Mouse (Mus musculus) inflammation-experienced regulatory T-cells, adult 6 months (primary cell): ENCODE measurements around the gene Atg101. TPM values are rescaled to one million over a fixed set of nuclear protein-coding genes. Genes with fewer than 3 reads are reported as not detected.

Experiments
- ATAC-seq: one replicate; pipeline ENCODE4 v1.8.0; 2017
- polyA plus RNA-seq, 3 experiments: library from polyadenylated mRNA; unstranded; fragments of 100-300 nt; shearing (Covaris generic); gene quantifications; one replicate each; pipeline ENCODE4 v1.2.1; 2017

Atg101 gene
- polyA plus RNA-seq, 3 experiments from 2014 or later = 39.9 to 53.6 (median 47.8) TPM

DNA sequence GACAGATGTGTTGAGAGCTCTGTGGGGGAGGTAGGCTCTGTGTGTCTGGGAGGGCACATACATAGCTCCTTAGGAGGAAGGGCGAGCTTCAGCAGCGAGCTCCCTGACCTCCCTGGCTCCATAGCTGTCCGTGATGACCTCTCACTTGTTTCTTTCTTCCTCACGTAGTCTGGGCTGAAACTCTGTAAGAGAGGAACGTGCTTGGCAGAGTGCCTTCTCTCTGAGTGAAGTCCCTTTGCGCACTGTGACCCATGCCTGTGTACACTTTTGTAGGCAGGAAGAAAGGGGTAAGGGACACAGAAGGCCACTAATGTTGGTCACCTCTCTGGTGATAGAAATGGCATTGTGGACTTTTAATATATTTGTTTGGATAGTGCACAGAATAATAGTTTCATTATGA, 3.3 kb downstream of the Atg101 start:
- no peak for ATAC-seq

DNA sequence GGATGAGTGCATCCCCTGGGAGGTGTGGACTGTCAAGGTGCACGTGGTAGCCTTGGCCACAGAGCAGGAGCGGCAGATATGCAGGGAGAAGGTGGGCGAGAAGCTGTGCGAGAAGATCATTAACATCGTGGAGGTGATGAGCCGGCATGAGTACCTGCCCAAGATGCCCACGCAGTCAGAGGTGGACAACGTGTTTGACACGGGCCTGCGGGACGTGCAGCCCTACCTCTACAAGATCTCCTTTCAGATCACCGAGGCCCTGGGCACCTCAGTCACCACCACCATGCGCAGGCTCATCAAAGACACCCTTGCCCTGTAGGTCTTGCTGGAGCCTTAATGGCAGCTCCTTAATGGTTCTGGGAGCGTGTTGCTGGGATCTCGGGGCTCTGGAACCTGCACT, 6.3 kb downstream of the Atg101 start:
- ATAC-seq = no peak

DNA sequence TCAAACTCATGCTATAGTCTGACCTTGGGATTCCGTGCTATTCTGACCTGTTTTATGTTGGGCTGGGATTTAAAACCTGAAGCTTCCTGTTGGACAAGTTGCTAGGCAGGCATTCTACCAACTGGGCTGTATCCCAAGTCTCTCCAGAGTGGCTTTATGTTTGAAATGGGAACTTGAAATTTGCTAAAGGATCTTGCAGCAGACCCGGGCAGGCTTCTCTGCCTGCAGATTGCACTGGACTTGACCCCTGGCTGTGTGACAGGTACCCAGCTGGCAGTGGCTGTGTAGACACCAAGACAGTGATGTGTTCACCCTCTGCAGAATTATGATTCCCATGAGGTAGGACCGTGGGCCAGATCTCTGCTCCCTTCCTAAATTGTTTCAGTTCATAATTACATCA, 7.9 kb downstream of the Atg101 start:
- no peak for ATAC-seq

DNA sequence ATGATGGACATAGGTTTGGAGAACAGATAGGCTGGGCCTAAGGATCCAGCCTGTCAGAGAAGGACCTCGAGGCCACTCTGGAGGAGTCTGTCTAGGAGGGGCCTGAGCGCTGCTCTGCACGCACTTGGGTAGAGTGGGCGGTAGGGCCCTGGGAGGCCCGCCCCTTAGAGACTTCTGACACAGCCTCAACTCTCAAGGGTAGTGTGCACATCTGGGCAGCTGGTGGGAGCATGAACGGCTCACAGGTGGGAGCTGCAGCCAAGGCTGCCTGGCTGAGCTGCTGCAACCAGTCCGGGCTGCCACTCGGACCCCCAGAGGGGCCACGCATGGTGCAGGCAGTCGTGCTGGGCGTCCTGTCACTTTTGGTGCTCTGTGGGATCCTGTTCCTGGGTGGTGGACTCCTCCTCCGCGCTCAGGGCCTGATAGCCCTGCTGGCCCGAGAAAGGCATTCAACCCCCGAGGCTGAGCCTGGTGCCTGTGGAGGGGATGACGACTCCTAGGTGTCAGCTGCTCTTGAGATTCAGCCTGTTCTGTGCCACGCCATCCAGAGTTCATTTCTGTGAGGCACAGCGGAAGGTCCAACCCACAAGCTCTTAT, 9.1 kb downstream of the Atg101 start, which contains the start of gene 6030408B16Rik:
TSS of gene 6030408B16Rik (plus strand) at position 188 of the 597 bp plus-strand sequence.
- ATAC-seq = no peak

DNA sequence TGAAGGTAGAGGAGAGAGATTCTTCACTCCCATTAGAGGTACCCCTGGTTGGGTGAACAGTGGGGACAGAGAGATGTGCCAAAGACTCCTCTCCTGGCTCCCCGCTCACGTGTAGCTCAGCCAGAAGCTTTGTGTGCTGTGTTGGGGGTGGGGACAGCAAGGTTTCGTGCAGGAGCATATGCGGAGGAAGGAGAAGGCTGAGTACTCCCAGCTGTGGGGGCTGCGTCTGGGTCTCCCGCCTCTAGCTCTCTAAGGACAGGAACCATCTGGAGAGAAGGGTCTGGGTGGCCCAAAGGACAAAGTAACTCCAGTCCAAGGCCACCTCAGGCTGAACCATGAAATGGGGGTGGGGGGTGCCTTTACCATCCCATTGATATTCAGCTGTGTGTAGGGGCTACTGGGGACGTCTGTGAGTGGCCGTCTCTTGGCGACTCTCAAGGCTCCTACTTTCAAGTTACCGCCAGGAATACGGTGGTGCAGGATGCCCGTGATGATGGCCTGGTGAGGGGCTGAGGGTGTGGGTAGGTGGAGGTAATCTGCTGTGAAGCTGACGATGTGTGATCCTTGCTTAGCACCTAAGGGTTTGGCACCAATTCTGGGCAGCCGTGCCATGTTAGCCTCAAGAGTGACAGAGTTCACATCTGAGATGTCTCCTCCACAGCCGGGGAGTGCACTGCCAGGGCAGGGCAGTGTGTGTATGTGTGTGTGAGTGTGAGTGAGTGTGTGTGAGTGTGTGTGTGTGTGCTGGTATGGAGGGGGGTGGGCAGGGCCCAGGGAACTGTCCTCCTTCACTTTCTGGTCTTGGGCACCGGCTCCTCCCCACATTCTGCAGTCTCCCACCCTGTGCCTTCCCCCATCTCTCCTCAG, 10.2 kb downstream of the Atg101 start:
- no peak for ATAC-seq

DNA sequence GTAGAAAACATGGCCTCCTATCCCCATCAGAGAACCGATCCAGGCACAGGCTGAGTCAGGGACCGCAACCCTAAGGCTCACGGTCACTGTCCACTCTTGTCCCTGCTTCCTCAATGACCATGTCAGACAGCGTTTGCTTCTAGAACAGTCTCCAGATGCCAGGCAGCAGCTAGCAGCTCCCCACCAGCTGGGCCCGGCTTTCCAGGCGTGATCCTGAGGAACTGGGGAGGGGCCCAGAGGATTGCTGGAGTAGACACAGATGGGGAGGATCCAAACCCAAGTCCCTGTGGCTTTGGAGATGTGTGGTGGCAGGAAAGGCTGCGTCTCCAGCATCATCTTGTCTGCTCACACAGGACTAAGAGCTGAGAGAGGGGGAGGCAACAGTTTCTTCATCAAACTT, 11.0 kb downstream of the Atg101 start:
- peak; percentile 14 for ATAC-seq

DNA sequence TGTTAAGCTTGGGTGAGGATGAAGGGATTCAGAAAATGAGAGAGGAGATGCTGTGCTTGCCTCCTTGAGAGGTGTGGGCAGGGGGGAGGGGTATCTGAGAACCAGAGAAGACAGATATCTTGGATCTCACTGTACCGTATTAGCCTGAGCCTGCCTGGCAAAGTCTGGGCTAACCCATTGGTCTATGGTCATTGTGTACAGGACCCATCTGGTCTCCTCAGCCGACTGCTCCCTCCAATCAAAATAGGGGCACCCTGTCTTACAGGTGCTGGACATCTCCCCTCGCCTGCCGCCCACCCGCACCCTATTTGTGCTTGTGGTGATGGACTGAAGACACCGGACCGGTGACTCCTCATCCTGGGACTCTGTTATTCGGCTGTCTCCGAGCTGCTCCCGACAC, 11.5 kb downstream of the Atg101 start:
- peak; percentile 21 for ATAC-seq

DNA sequence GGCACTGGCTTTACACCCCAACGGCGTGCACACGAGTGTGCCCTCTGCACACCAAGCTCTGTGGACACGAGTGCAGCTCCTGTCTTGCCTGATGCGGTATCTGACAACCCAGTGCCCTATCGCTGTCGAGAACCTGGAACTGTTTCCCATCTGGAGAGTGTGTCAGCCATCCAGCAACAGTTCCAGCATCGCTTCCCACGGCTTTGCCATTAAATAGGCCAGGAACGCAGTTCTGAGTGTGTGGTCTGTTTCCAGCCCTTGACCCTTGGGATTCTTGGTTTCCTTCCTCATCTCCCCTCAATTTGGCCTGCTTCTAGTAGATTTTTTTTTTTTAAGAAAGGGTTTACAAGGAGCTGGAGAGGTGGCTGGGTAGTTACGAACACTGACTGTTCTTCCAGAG, 12.0 kb downstream of the Atg101 start:
- ATAC-seq = no peak

DNA sequence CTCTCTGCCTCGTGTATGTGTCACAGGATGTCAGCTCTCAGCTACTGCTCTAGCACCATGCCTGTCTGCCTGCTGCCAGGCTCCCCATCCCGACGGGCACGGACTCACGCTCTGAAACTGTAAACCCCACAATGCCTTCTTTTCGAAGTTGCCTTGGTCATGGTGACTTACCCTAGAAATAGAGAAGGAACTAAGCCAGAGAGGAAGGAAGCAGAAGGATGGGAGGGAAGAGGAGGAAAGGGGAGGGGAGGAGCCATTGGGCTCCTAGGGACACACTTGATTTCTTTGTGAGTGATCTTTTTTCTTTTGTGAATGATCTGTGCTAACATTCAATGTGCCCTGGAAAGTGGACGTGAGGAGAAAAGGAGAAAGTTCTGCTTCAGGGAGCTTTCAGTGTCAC, 13.9 kb downstream of the Atg101 start:
- ATAC-seq = no peak

DNA sequence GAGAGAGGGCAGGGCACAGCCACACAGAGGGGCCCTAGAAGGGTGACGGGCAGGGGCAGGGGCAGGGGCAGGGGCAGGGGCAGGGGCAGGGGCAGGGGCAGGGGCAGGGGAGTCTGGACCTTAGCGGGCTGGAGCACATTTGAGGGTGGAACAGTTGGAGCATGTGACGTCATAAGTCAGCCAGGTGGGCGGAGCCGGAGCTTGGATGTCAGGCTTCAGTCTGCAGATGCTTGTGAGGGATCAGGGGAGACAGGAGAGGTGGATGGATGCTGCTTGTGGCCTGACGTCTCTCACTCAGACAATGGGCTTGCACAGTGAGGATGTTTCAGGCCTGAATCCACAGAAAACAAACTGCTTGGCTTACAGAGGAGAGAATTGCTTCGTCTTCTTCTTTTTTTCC, 14.5 kb downstream of the Atg101 start:
- ATAC-seq = no peak

DNA sequence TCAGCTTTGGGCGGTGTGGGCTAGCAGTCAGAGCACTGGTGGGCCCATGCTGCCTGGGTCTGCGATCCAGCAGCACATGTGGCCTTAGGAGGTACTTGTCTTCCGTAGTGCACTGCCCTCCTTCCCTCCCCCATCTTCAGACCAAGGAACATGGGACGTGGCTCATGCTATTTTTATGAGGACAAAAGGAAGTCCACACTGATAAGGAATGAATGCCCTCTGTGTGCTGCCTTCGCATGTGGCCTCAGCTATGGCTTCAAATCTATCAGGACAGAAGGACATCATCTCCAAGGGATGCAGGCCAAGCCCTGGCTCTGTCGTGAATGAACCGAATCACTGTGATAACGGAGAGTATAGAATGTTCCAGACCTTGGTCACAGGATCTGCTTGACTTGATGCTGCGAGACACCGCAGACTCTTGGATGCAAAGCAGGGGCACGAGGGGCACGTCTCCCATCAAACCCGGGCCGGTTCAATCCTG, 15.4 kb downstream of the Atg101 start:
- no peak for ATAC-seq

DNA sequence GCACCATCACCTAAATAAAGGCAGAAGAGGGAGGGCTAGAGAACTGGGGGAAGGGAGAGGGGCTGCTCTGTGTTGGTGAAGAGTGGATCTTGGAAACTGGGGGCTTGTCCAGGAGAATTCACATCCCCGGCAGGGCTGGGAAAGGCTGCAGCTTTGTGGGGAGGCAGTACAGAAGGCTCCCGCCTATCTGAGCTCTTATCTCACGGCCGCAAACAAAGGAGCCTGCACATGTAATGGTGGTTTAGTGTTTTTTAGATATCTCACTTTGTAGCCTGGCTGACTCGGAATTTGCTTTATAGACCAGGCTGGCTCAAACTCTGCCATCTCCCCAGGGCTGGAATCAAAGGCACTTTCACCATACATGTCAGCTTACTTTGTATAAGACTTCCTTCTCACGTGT, 16.1 kb downstream of the Atg101 start:
- no peak for ATAC-seq

DNA sequence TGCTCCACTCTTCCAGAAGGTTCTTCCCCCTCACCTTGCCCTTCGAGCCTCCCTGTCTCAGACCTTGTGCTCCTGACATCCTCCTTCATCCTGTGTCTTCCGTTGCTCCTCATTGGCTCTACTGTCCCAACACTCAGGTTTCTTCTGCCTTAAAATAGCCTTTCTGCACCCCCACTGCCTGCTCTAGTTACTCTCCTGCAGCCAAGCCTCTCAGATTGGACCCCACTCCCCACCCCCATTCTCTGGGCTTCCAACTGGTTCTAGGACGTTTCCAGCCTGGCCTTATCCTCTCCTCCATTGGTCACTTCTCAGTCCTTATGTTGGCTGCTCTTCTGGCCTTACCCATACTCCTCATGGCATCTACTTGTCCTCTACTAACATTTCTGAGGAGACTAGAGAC, 18.1 kb downstream of the Atg101 start:
- no peak for ATAC-seq

DNA sequence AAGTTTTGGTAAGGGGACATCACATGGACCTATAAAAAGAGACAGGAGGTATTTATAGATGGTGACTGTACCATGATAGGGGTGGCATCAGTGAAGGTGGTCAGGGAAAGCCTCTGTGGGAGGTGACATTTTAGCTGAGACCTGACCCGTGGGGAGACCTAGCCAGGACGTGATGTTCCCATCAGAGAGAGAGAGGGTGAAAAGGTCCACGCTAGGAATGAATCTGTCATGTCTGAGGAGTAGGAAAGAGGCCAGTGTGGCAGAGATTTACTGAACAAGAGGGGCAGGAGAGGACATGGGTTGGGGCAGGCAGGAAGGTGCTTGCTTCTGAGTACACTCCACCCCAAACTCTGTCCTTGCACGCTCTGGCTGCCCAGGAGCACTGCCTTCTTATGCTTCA, 19.8 kb downstream of the Atg101 start:
- ATAC-seq = no peak

DNA sequence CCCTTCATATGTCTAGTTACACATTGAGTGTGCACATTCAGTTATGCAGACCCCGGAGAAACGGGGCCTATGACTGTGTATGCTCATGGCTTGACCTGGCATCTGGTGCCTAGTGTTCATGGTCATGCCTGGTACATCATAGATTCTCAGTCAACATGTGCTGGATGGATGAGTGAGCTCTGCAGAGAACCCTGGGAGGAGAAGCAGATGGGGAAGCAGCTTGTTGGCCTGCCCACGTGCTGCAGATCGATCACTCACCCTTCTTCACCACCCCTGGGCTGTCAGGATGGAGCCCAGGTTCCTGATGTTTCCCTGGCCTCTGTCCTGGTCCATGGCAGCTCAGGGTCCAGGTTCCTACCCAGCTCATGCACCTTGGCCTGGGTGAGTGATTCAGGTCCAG, 22.4 kb downstream of the Atg101 start:
- ATAC-seq = no peak

DNA sequence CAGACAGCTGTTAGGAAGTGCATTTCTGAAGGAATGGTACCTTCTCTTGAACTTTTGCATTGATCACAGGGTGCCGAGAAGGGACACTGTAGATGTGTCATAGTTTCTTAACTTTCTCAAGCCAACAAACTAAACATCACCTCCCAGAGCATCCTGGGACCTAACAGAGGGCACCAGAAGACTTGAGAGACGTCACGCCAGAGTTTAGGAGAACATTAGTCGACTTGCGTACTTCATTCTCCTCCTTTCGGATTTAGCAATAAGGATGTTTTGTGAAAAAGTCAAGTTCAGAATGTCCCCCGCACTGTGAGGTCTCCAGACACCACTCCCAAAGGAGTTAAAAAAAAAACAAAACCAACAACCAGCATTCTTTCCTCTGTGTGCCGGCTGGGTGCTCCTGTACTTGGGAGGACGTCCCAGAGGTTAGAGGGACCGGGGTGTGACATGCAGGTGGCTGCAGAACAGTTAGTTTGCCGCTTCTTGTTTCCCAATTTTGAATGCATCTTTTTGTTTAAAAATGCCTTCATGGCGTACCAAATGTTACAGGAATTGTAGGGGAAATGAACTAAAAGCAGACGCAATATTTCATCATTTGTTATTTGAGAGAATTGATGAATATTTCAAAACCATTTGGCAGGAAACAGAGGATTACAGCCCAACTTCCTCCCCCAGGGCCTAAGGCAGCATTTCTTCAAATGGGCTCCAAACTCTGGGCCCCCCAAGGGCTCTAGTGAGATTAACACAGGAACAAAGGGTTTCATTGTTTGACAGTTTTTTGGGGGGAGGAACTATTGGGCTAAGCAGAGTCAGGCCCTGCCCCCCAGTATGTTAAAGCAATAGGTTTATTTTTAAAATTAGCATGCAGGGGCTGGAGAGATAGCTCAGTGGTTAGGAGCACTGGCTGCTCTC, 24.6 kb downstream of the Atg101 start:
- no peak for ATAC-seq

DNA sequence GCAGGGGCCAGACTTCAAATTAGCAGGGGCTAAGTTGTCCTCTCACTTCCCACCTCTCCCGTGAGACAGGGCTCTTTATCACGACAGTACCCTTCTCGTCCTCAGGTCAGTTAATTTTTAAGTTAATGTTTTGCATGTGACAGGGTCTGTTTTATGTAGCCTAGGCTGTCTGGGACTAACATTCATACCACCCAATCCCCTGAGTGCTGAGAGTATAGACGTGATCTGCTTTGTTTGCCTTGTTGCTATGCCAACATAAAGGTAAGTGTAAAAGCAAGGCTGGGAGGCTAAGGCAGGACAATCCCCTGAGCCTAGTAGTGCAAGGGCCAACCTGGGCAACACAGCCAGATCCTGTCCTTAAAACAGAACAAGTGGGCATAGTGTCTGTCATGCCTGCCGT, 25.4 kb downstream of the Atg101 start:
- no peak for ATAC-seq

DNA sequence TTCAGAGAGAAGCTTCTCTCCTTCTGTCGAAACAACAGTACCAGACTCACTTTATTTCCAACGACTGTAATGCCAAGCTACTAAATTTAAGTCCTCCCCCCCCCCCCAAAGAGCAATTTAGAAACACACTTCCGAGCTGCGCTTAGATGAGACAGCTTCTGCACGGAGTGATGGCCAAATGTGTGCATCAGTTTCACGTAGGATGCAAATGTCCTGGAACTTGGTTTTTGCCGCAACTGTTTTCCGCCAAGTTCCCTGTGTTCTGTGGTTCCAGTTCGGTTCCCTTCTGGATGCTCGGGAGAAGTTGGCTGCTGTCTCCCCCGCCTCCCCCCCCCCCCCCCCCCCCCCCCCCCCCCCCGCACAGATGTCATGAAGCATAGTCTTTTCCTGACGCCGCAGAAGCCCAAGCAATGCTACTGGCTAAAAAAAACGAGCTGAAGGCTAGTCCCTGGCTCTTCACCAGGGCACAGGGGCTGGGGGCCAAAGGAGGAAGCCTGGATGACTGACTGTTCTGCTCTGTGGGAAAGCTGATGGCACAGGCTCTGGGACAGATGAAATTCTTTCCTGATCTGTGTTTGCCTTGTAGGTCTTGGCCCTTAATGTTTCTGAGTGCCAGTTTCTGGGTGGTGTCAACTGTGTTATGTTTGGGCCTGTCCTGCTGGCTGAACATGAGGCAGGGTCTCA, 27.2 kb downstream of the Atg101 start:
- no peak for ATAC-seq

DNA sequence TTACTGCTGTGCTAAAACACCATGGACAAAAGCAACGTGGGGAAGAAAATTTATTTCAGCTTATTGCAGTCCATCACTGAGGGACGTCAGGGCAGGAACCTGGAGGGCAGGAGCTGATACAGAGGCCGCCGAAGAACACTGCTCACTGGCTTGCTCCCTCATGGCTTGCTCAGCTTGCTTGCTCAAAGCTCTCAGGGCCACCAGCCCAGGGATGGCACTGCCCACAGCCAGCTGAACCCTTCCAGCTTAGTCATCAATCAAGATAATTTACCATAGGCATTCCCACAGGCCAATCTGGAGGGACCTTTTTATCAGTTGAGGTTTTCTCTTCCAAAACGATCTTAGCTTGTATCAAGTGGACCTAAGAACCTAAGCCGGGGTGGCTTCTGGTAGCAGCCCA, 27.9 kb downstream of the Atg101 start:
- ATAC-seq = no peak

DNA sequence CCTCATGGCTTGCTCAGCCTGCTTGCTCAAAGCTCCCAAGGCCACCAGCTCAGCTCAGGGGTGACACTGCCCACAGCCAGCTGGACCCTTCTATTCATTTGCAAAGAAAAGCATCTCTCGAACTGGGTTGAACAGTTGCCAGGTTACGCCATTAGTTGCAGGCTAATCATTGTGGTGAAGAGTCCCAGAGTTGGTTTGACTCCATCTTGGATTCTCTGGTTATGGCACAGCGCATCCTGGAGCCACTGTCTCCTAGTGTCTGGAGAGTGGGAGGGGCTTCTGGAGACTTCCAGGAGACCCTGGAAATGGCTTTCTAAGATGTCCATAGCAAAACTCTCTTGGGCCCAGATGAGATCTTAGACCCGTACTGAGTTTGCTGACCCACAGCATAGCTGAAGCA, 31.3 kb downstream of the Atg101 start:
- ATAC-seq = no peak

DNA sequence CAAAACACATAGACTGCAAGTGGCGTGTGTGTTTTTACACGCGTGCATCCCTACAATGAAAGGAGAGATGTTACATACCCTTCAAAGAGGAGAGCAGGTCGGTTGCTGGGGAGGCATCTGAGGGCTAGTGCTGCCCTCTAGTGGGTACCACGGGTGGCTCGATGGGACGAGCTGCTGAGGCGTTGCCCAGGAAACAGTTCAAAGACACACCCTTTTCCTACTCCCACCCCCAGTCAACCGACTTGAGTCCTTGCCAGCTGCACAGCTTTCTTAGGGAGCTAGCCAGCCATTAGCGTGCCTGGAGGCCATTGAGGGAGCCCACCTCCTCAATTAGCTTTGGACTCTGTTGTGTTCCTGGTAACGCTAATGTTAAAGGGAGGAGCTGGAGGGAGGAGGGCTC, 31.8 kb downstream of the Atg101 start:
- ATAC-seq = peak; percentile 96

DNA sequence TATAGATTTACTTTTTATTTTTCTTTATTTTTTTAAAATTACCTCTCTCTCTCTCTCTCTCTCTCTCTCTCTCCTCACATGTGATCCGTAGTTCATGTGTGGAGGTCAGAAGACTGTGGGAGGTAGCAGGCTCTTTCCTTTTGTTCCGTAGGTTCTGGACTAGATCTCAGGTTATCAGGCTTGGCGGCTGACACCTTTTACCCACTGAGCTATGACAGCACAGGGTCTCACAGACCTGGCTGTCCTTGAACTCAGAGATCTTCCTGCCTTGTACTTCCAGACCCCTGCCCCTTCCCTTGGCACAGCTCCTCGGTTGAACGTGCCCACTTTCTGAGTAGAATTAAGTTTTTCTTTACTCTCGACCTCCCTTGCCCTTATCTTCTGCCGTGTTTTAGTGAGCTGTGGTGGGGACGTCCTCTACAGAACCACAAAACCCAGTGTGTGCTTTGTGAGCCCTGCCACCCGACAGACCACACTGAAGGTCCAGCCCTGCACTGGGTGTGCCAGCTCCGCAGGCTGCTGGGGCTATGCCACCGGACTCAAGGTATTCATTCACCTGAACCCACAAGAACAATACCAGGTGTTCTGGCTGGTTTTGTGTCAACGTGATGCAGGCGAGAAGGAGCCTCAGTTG, 32.3 kb downstream of the Atg101 start:
- no peak for ATAC-seq
